Mouse (Mus musculus) ovary, postnatal 36 days (tissue): ENCODE measurements at regions not wholly inside any gene's neighbourhood (a gene's known extent, or its start where the extent isn't known, plus 50 kb on each side); places are given as distances from the start of the nearest gene placed in this dataset.

ENCODE experiments used
- DNase-seq: peaks from one replicate; pipeline ENCODE4 v3.0.0; 2022; ENCODE audit warnings: low spot score, mixed read lengths

DNA sequence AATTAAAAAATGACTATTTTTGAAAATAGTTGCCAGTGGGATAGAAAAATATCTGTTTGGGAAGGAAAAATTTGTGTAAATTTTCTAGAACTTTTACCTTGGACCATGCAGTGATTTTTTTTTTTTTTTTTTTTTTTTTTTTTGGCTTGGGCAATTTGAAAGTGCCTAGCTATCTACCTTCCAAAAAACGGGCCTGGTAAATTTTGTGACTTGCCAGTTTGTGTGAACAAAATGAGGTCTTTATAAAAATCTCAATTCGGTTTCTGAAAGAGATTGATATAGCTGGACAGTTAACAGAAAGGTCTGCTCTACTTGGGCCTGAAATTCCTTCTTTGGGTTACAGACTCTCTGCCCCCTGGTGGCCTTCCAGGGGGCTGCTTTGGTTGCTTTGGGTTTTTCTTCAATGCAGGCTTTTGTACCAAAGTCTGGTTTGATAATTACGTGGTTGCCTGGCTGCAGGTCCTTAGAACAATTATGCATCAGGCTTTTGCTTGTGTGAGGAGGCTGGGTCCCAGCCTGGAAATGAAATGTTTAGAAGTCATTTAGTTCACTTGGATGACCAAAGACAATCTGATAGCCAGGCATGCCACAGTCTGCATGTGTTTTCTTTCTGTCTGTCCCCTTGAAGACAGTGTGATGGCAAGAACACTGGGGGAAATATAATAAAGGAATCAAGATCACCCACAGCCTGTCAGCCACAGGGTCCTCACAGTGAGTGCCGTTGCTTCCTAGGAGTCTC is 75.6 kb upstream of the Jazf1 start:
- DNase-seq = peak; percentile 22

- no peak for DNase-seq
Observed at GRCm38 (mm10) chr6:53134410-53134809, 66.0 kb upstream of the Jazf1 start.

DNA sequence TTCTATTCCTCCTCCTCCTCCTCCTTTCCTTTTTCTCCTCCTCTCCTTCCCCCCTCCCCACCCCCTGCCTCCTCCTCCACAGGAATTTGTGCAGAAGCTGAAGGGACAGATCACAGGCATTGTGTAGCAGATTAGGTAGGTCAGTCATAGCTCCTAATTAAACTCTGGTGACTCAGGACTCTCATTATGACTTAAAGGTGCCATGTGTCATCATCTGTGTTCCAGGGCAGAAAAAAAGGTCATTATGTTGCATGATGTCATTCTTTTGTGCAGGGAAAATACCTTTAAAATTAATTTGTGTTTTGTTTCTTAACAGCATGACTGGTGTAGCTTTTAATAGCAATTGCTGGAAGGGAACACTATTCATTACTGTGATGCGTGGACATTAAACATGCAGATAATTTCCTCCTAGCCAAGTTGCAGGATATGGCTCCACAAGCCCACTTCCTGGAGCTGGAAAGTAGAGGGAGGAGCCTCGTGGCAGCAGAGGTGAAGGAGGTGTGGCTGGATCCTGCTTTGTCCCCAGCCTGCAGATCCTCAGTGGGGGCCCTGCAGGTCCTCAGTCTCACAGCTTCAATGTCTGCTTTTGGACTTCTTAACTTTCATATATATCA is 62.4 kb upstream of the Jazf1 start:
- no peak for DNase-seq

DNA sequence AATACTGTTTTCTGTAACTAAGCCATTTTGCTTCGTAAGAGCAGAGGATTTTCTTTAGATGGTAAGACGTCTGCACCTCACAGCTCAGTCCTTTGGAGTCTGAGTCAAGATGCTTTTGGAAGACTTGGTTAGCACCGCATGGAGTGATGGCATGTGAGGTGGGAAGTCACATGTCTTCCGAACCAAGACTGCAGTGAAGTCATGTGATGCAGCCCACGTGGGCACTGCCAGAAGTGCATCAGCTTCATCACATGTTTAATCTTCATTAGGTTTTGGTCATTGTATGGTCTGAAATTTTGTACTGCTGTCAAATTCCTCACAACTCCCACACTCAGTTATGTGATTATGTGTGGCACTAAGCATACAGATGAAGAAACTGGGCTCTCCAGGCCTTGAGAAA is 58.3 kb upstream of the Jazf1 start:
- no peak for DNase-seq

GRCm38 (mm10) chr6:53124800-53125450 is 56.5 kb upstream of the Jazf1 start:
- peak; percentile 4 for DNase-seq

- no peak for DNase-seq
Observed at GRCm38 (mm10) chr6:53120385-53120784, 52.0 kb upstream of the Jazf1 start.
